Mouse (Mus musculus): Measurements from ENCODE around the gene Leap2.

Leap2 gene

DNA sequence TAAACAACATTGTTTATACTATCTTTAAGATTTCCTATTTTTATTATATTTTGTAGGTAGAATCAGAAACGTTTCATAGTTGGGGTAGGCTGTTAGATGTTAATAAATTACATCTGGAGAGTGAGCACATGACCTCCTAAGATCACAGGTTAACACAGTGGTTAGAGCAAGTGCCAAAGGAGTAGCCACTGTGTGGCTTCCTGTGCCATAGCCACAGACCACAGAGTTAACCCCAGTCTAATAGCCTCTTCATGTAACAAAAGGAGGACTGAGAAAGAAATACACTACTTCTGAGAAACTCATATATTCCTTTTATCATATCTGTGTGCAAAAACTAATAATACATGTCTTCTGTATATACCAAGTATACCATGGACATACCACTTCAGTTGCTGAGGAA, 29.1 kb downstream of the Leap2 start:
- in situ Hi-C loops (cut with MboI; ENCODE audit: unreplicated experiment in 2 of 2): loop anchor here (5.0 to 10.0 kb wide), 2 partner anchors 119 to 122 kb away; no protein-coding TSS in a partner anchor

DNA sequence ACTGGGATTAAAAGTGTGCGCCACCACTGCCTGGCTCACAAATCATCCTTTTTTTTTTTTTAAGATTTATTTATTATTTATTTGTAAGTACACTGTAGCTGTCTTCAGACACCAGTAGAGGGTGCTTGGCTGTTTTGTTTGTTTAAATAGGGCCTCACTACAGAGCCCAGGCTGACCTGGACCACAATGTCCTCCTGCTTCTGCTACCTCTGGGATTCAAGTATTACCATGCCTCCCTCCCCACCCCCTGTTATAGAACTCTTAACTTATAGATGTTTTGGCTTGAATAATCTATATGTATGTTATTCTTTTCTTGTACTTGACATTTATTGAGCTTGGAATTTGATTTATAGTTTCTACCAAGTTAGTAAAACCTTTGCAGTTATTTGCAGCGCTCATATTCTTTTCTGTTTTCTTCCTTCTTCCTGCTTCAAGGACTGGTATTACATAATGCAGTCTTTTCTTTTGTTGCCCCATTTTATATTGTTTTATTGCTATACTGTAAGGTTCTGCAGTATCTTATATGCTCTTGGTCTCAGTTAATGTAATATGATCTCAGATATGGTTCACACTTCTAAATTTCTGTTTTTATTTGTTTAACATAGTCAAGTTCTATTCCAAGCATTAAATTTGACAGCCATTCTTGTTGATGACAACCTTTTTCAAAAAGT, 39.1 kb downstream of the Leap2 start:
- in situ Hi-C loops (cut with MboI; ENCODE audit: unreplicated experiment in 2 of 2): no loop called here

DNA sequence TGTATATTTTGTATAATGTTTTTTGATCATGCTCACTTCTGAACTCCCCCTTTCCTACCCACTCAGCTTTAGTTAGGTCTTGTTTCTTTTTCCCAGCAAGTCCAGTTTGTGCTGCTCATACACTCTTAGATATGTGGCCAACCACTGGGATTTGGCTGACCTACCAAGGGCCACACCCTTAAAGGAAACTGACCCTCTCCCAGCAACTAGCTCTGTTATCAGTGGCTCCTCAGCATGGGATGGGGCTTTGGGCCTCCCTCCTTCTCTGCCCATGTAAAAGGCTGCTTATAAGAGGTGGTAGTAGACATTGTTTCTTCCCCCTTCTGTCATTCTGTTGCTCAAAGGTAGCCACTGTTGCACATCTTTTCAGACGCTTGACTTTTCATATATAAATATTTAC, 44.1 kb downstream of the Leap2 start:
- in situ Hi-C loops (cut with MboI; ENCODE audit: unreplicated experiment in 2 of 2): no loop called here
